Mouse (Mus musculus): ENCODE measurements around the gene Scarf1.

The Scarf1 gene

GRCm38 (mm10) chr11:75512301-75513018 is 880 bp upstream of the Scarf1 start:
- DNase-seq: no peak

GRCm38 (mm10) chr11:75515186-75515585 is 1.8 kb downstream of the Scarf1 start:
- no peak for DNase-seq

DNA sequence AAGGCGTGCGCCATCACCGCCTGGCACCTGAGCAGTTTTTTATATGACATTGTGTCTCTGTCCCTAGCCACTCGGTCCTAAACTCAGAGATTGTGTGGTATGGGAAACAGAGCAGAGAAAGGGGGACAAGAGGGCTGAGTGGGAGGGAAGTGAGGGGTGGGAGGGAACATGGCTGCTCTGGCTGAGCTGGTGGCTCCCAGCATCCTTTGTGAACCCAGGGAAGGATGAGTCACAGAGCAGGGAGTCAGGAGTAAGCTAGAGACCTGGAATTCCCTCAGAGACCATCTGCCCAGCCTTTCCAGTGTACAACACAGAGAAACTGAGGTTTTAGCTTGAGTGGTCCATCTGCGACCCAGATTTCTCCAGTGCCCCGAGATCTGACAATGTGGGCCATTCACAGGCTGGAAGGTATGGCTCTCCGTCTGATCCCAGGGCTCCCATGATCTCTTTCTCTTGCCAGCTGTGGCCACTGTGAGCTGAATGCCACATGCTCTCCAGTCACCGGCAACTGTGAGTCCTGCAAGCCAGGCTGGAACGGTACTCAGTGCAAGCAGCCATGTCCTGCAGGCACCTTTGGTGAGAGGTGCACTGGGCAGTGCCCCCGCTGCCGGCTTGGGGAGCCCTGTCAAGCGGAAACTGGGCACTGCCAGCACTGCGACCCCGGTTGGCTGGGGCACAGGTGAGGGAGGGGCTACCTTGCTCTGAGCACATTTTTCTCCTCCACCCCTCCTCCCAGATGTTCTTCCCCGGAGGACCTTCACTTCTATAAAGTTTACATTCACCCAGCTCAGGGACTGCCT is 6.7 kb downstream of the Scarf1 start:
- DNase-seq: no peak

- DNase-seq: no peak
Measured at GRCm38 (mm10) chr11:75521609-75522008, 8.3 kb downstream of the Scarf1 start.

DNA sequence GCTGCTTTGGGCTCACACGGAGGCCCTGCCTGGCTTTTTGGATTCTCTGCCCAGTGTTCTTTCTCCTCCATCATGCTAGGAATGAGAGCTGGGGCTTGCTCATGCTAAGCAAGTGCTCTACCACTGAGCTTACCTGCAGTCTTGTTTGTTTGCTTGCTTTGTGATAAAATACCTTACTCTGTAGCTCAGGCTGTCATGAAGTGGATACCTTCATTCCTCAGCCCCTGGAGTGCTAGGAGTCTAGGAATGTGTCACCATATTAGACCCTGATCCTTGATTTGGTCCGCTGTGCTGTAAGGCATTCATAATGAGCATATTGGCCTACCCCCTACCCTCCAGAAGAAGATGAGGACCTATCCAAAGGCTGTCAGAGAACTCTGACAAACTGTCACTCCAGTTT is 9.5 kb downstream of the Scarf1 start:
- DNase-seq: no peak

DNA sequence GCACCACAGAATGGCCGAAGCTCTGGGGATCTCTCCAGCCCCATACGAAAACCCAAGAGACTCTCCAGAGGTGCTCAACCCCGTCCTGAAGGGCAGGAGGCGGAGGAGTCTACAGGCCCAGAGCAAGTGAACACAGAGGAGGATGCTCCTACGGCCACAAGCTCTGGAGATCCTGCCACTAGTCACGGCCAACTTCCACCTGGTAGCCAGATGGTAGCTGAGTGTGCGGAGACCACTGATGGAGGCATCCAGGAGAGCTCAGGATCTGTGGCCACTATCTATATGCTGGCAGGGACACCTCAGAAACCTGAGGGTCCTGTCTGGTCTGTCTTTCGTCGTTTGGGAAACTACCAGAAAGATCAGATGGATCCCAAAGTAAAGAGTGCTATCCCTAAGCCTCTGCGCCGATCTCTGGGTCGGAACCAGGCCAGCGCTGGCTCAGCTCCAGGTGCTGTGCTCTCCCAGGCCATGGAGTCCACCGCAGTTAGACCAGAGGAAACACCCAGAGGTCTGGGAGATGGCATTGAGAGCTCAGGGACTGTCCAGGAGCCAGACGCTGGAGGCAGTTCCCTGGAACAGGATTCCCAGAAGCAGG is 12.3 kb downstream of the Scarf1 start:
- no peak for DNase-seq

DNA sequence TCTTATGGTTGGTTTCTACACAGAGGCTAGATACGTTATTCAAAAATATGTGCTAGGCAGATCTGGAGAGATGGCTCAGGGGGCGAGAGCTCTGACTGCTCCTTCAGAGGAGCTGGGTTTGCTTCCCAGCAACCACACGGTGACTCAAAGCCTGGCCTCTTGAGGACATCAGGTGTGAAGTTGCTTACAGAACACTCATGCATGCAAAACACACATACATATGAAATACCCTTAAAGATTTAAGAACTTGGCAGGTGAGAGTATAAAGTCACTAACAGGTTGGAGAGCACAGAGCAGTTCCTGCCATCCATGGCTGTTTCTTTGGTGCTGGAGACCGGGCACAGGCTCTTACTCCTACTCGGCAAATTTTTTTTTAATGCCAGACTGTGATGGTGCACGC is 13.6 kb downstream of the Scarf1 start:
- no peak for DNase-seq

- DNase-seq: peak; percentile 11
Measured at GRCm38 (mm10) chr11:75529771-75530170, 16.4 kb downstream of the Scarf1 start.

DNA sequence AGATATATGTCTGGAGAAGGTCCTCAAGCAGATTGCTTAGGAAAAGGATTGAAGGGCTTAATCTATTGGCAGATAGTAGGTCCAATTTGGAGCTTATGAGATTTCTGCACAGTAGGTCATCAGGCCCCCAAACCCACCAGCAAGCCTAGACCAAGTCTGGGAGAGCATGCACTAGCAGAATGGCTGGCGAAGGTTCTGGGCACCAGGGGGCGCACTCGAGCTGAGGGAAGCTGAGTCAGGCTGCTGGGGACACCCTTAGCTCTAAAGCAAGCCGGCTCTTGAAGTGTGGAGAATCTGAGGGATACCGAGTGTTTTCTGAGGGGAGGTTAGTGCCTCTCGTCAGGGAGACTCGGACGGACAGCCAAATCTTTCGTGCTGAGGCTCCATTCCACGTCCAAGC is 17.0 kb downstream of the Scarf1 start:
- peak; percentile 99 for DNase-seq

DNA sequence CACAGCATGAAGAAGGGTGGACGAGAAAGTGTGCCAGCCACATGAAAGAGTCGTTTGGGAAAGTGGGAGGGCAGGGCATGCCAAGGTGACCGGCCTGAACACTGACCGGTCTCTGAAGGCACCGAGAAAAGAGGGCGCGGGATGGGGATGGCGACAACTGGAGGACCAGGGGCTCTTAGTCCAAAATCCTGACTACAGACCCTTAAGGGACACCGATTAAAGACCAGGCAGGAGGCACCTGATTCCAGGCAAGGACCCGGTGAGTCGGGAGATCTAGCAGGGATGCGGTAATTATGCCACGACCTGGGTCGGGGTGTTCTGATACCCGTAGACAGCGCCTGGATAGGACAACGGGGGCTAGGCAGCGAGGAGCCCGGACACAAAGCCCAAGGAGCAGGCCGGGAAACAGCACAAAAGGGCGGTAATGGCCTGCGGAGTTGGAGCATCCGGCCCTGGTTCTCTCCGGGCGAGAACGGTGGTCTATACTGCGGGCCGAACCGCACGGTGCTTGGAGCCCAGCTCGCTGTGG is 17.6 kb downstream of the Scarf1 start:
- peak; percentile 53 for DNase-seq

DNA sequence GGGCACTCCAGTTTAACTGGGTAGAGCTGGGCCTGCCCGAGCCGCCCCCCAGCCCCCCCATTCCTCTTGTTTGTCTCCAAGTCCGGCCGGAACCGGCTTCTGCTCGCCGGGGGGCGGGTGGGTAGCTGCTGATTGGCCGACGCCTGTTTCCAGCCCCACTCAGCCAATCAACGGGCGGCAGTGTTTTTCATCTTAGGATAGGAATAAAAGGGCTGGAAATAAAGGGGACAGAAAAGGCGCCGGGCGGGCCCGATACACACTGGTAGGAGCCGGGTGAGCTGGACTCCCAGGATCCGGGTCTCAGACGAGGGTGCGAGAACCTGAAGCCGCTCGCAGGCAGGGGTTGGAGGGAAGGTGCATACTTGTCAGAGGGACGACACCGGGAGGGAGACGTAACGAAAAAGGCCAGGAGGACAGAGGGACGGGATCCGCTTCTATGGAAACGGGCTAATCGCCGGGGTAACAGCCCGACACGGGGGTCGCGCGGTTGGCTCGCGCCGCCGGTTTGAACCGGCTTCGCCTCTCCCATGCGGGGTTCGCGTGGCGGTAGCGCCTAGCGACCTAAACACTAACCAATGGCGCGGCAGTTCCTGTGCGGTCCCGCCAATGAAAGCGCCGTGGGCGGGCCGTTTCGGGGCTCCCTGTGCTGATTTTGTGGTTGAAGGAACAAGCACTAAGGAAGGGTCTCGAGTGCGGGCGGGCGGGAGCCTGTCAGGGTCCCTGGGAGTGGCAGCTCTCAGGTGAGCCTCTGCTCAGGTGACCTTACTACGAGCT is 18.3 kb downstream of the Scarf1 start, which contains the start of gene Slc43a2:
Gene Slc43a2 (plus strand): TSS at position 226 of the 774 bp plus-strand sequence.
- DNase-seq: peak; percentile 97

DNA sequence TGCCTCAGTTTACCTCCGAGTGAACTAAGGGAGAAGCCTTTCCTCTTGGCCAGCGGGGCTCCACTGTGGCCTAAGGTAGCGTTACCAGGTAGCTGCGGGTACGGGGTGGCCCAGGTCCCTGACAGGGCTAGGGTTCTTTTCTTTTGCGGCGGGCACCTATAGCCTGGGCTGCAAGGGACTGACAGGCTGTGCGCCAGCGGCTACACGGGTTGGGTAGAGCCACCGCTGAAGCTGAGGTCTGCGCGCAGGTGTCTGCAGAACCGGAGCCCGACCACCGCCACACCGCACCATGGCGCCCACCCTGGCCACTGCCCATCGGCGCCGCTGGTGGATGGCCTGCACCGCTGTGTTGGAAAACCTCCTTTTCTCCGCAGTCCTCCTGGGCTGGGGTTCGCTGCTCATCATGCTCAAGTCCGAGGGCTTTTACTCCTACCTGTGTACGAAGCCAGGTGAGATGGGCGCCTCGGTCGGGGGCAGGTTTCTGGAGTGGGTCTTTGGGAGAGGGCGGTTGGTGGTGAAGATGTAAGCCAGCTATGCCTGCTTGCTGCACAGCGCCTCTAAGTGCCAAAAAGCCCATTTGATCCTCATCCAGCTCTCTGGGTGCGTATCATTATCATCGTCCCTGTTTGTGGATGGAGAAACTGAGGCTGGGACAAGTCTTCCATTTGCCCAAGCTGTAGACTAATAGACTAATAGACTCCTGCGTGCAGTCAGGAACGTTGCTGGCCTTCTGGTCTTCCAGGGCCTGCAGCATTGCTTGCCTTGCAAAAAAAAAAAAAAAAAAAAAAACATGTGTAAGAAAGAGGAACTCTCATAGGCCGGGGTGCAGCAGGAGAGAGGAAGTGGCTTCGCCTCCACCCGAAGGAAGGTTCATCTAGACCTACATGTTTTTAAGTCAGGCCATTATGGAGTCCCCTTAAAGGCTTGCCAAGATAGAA is 19.3 kb downstream of the Scarf1 start:
- DNase-seq: peak; percentile 75

- DNase-seq: peak; percentile 49
Measured at GRCm38 (mm10) chr11:75533314-75534015, 20.1 kb downstream of the Scarf1 start.

GRCm38 (mm10) chr11:75534286-75535033 is 21.1 kb downstream of the Scarf1 start:
- peak; percentile 20 for DNase-seq

- peak; percentile 29 for DNase-seq
Measured at GRCm38 (mm10) chr11:75535106-75535795, 21.9 kb downstream of the Scarf1 start.

DNA sequence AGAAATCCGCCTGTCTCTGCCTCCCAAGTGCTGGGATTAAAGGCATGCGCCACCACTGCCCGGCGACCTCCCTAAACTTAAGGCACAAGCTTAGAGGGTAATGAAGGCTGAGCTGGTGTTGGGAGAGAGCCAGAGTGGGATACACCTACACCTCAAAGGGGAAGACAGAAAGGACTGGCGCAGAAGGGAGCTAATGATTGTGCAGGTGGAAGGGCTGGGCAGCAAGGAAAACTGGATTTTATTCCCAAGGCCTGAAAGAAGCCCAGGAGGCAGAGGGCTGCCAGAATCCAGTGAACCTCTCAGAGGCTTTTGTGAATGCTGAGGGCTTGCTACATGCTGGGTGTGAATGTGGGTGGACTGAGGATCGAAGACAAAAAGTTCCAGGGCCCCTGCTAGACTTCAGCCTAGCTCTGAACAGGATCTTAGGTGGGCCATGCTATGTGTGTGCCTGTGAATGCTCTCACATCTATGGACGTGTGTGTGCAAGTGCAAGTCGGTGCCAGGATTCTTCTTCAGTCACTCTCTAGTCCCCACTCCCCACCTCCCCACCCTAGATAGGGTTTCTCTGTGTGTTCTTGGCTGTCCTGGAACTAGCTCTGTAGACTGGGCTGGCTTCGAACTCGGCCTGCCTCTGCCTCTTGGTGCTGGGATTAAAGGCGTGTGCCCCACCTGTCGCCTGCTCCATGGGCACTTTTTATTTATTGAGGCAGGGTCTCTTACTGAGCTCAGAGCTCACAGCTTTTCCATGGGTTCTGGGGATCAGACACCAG is 23.1 kb downstream of the Scarf1 start:
- DNase-seq: peak; percentile 42

- DNase-seq: peak; percentile 30
Measured at GRCm38 (mm10) chr11:75537025-75537414, 23.7 kb downstream of the Scarf1 start.

GRCm38 (mm10) chr11:75537491-75538183 is 24.3 kb downstream of the Scarf1 start:
- peak; percentile 77 for DNase-seq

Data from thymus, postnatal 14 days (tissue).